Mouse (Mus musculus): ENCODE measurements around the gene Dock7.

- TF ChIP-seq POLR2A (IDR thresholded peaks at IDR 0.05; ENCODE audit: low read depth, low read length) (no peak), CTCF (IDR thresholded peaks at IDR 0.05; ENCODE audit: extremely low read depth, insufficient read length, insufficient replicate concordance, low read depth, low read length) (no peak)
These were observed 12.0 kb upstream of the Dock7 start for GRCm38 (mm10) chr4:99132686-99133085.
